Mouse (Mus musculus) midbrain, embryonic 13.5 days (tissue): ENCODE data around the gene Abcb6. TPM values are rescaled to one million over a fixed set of nuclear protein-coding genes. Genes with fewer than 3 reads are reported as not detected.

Source experiments
- ATAC-seq: fragments of 200-750 bp; cut with Nextera tagmentation; 2 replicates; pipeline ENCODE4 v1.8.0; 2017; ENCODE audit warnings: mild to moderate bottlenecking, moderate TSS enrichment, moderate library complexity
- H3K27ac ChIP-seq: fragments of 300-500 bp; sonication (generic); 2 replicates; pipeline ENCODE4 v1.5.1; 2015; ENCODE audit warnings: inconsistent platforms, mild to moderate bottlenecking, moderate library complexity
- H3K27me3 ChIP-seq: fragments of 300-500 bp; sonication (generic); 2 replicates; pipeline ENCODE4 v1.6.1; 2015; ENCODE audit warnings: mild to moderate bottlenecking, inconsistent platforms
- H3K36me3 ChIP-seq: fragments of 300-500 bp; sonication (generic); 2 replicates; pipeline ENCODE4 v1.6.1; 2015; ENCODE audit warnings: mild to moderate bottlenecking, inconsistent platforms
- H3K4me1 ChIP-seq: fragments of 300-500 bp; sonication (generic); replicated peaks from 2 replicates; pipeline ENCODE4 v1.6.1; 2015; ENCODE audit warnings: inconsistent platforms
- H3K4me2 ChIP-seq: fragments of 300-500 bp; sonication (generic); replicated peaks from 2 replicates; pipeline ENCODE4 v1.6.1; 2015; ENCODE audit warnings: moderate library complexity, mild to moderate bottlenecking, inconsistent platforms
- H3K4me3 ChIP-seq: fragments of 300-500 bp; sonication (generic); replicated peaks from 2 replicates; pipeline ENCODE4 v1.5.1; 2015; ENCODE audit warnings: mild to moderate bottlenecking, inconsistent platforms
- H3K9ac ChIP-seq: fragments of 300-500 bp; sonication (generic); replicated peaks from 2 replicates; pipeline ENCODE4 v1.6.1; 2015; ENCODE audit warnings: mild to moderate bottlenecking, inconsistent platforms
- H3K9me3 ChIP-seq: fragments of 300-500 bp; sonication (generic); 2 replicates; pipeline ENCODE4 v1.6.1; 2016; ENCODE audit warnings: mild to moderate bottlenecking, inconsistent platforms
- WGBS: fragments of 180-500 bp; shearing (Covaris S2); methylation state at CpG from one replicate; pipeline ENCODE4 v1.1.7; 2015; 5-methylcytosine and 5-hydroxymethylcytosine counted together
- polyA plus RNA-seq: library from polyadenylated mRNA; unstranded; fragments of >200 nt; fragmentation: Nextera tagmentation; extraction: Ambion mirVana; gene quantifications from 2 replicates; pipeline ENCODE4 v1.2.1, GENCODE M21; 2015

The Abcb6 gene
- 37.8 and 38.3 TPM in 2 replicates for polyA plus RNA-seq

- under 1% methylated on average over 31 of the region's 31 CpGs for WGBS
- no peaks in the 10 kb centered on the region for H3K27me3 ChIP-seq
- peaks cover 25% of the 10 kb centered on the region for H3K4me1 ChIP-seq
- H3K4me3 ChIP-seq = peak within 1 kb of the TSS; percentile 62
- no peaks in the 10 kb centered on the region for H3K9me3 ChIP-seq
- peak within 1 kb of the TSS; percentile 81 for H3K9ac ChIP-seq
- peak; percentile 94 for ATAC-seq
- peaks cover 68% of the 10 kb centered on the region for H3K36me3 ChIP-seq
- H3K27ac ChIP-seq = peak within 1 kb of the TSS; percentile 65
- peak within 1 kb of the TSS; percentile 100 for H3K4me2 ChIP-seq
Observed at GRCm38 (mm10) chr1:75180105-75180590, at the start of gene Abcb6. Abcb6 (minus strand) TSS chr1:75180392.

- Histone ChIP-seq H3K36me3 (no peaks in the 10 kb centered on the region), H3K4me3 (no peak overlapping the region), H3K27ac (no peak overlapping the region), H3K9ac (no peak overlapping the region), H3K4me1 (no peaks in the 10 kb centered on the region), H3K4me2 (no peak overlapping the region), H3K9me3 (no peaks in the 10 kb centered on the region), H3K27me3 (peaks cover 15% of the 10 kb centered on the region; the same call in 1 of the 2 replicates)
- 74% methylated on average over 4 of the region's 4 CpGs for WGBS
- ATAC-seq = no peak
Observed at GRCm38 (mm10) chr1:75229158-75229557, 49.0 kb upstream of the Abcb6 start.

- no peaks in the 10 kb centered on the region for H3K4me1 ChIP-seq
Observed at GRCm38 (mm10) chr1:75227653-75228052, 47.5 kb upstream of the Abcb6 start.

GRCm38 (mm10) chr1:75226138-75226537, 45.9 kb upstream of the Abcb6 start:
- no peaks in the 10 kb centered on the region for H3K9me3 ChIP-seq
- 76% methylated on average over 2 of the region's 2 CpGs for WGBS

More at GRCm38 (mm10) chr1:75227653-75228052, 47.5 kb upstream of the Abcb6 start:
- 71% methylated on average over 1 of the region's 1 CpGs for WGBS
- Histone ChIP-seq H3K36me3 (no peaks in the 10 kb centered on the region), H3K27me3 (peaks cover 22% of the 10 kb centered on the region; the same call in 1 of the 2 replicates), H3K9me3 (no peaks in the 10 kb centered on the region), H3K27ac (no peak overlapping the region), H3K9ac (no peak overlapping the region), H3K4me3 (no peak overlapping the region), H3K4me2 (no peak overlapping the region)
- no peak for ATAC-seq

GRCm38 (mm10) chr1:75225473-75225872, 45.3 kb upstream of the Abcb6 start:
- 69% methylated on average over 3 of the region's 3 CpGs for WGBS
- ATAC-seq = no peak
- Histone ChIP-seq H3K9ac (no peak overlapping the region), H3K4me2 (no peak overlapping the region), H3K27ac (no peak overlapping the region), H3K4me1 (no peaks in the 10 kb centered on the region), H3K36me3 (no peaks in the 10 kb centered on the region), H3K27me3 (peaks cover 38% of the 10 kb centered on the region), H3K4me3 (no peak overlapping the region), H3K9me3 (no peaks in the 10 kb centered on the region)

More at GRCm38 (mm10) chr1:75226138-75226537, 45.9 kb upstream of the Abcb6 start:
- H3K9ac ChIP-seq = no peak overlapping the region
- no peak overlapping the region for H3K4me3 ChIP-seq
- no peak overlapping the region for H3K4me2 ChIP-seq
- no peaks in the 10 kb centered on the region for H3K4me1 ChIP-seq
- ATAC-seq = no peak
- peaks cover 31% of the 10 kb centered on the region for H3K27me3 ChIP-seq
- no peak overlapping the region for H3K27ac ChIP-seq
- H3K36me3 ChIP-seq = no peaks in the 10 kb centered on the region

GRCm38 (mm10) chr1:75223532-75223931, 43.3 kb upstream of the Abcb6 start:
- no peak for ATAC-seq
- WGBS = 77% methylated on average over 6 of the region's 6 CpGs
- no peak overlapping the region for H3K4me3 ChIP-seq
- no peaks in the 10 kb centered on the region for H3K36me3 ChIP-seq
- no peak overlapping the region for H3K9ac ChIP-seq
- no peaks in the 10 kb centered on the region for H3K9me3 ChIP-seq
- peaks cover 51% of the 10 kb centered on the region for H3K27me3 ChIP-seq
- peaks cover 13% of the 10 kb centered on the region for H3K4me1 ChIP-seq
- no peak overlapping the region for H3K27ac ChIP-seq
- no peak overlapping the region for H3K4me2 ChIP-seq

GRCm38 (mm10) chr1:75222926-75223325, 42.7 kb upstream of the Abcb6 start:
- H3K9me3 ChIP-seq = no peaks in the 10 kb centered on the region
- H3K4me3 ChIP-seq = no peak overlapping the region
- H3K27me3 ChIP-seq = peaks cover 57% of the 10 kb centered on the region
- 83% methylated on average over 6 of the region's 6 CpGs for WGBS
- no peaks in the 10 kb centered on the region for H3K36me3 ChIP-seq
- no peak for ATAC-seq
- no peak overlapping the region for H3K4me2 ChIP-seq
- H3K4me1 ChIP-seq = peaks cover 19% of the 10 kb centered on the region
- H3K27ac ChIP-seq = no peak overlapping the region
- no peak overlapping the region for H3K9ac ChIP-seq

GRCm38 (mm10) chr1:75221538-75221937, 41.3 kb upstream of the Abcb6 start:
- H3K4me3 ChIP-seq = no peak overlapping the region
- H3K4me1 ChIP-seq = peaks cover 19% of the 10 kb centered on the region
- ATAC-seq = no peak
- H3K9ac ChIP-seq = no peak overlapping the region
- H3K9me3 ChIP-seq = no peaks in the 10 kb centered on the region
- H3K27me3 ChIP-seq = peaks cover 71% of the 10 kb centered on the region
- no peaks in the 10 kb centered on the region for H3K36me3 ChIP-seq
- 82% methylated on average over 3 of the region's 3 CpGs for WGBS
- H3K4me2 ChIP-seq = no peak overlapping the region
- H3K27ac ChIP-seq = no peak overlapping the region

GRCm38 (mm10) chr1:75219531-75219930, 39.3 kb upstream of the Abcb6 start, which contains the start of gene Tuba4a:
Tuba4a (minus strand) TSS chr1:75219865.
- Histone ChIP-seq H3K9me3 (no peaks in the 10 kb centered on the region), H3K9ac (peak within 1 kb of the TSS; percentile 68), H3K27ac (no peak within 1 kb of the TSS), H3K36me3 (peaks cover 15% of the 10 kb centered on the region), H3K4me3 (peak within 1 kb of the TSS; percentile 56), H3K27me3 (peaks cover 78% of the 10 kb centered on the region), H3K4me1 (peaks cover 21% of the 10 kb centered on the region), H3K4me2 (peak within 1 kb of the TSS; percentile 95)
- ATAC-seq = peak; percentile 73
- WGBS = under 1% methylated on average over 34 of the region's 34 CpGs

GRCm38 (mm10) chr1:75219078-75219477, 38.9 kb upstream of the Abcb6 start:
- Histone ChIP-seq H3K4me2 (peak overlapping the region; percentile 95), H3K4me3 (peak overlapping the region; percentile 56), H3K36me3 (peaks cover 20% of the 10 kb centered on the region), H3K4me1 (peaks cover 24% of the 10 kb centered on the region), H3K27ac (no peak overlapping the region), H3K9ac (peak overlapping the region; percentile 68), H3K27me3 (peaks cover 78% of the 10 kb centered on the region), H3K9me3 (no peaks in the 10 kb centered on the region)
- under 1% methylated on average over 24 of the region's 24 CpGs for WGBS
- peak; percentile 90 for ATAC-seq

GRCm38 (mm10) chr1:75218227-75219001, 38.2 kb upstream of the Abcb6 start:
- Histone ChIP-seq H3K4me2 (peak overlapping the region; percentile 95), H3K36me3 (peaks cover 27% of the 10 kb centered on the region), H3K4me1 (peaks cover 25% of the 10 kb centered on the region), H3K27ac (no peak overlapping the region), H3K9me3 (no peaks in the 10 kb centered on the region), H3K27me3 (peaks cover 78% of the 10 kb centered on the region), H3K9ac (peak overlapping the region; percentile 68), H3K4me3 (peak overlapping the region; percentile 56)
- 3% methylated on average over 38 of the region's 38 CpGs for WGBS
- peak; percentile 77 for ATAC-seq

GRCm38 (mm10) chr1:75217893-75218226, 37.7 kb upstream of the Abcb6 start:
- WGBS = 7% methylated on average over 6 of the region's 6 CpGs
- no peak for ATAC-seq
- Histone ChIP-seq H3K9ac (0 out of 2 replicates have a peak overlapping the region, but pooled peaks have one; percentile 68), H3K9me3 (no peaks in the 10 kb centered on the region), H3K4me3 (peak overlapping the region; percentile 56; the same call in 1 of the 2 replicates), H3K27ac (no peak overlapping the region), H3K4me1 (peaks cover 30% of the 10 kb centered on the region), H3K4me2 (peak overlapping the region; percentile 95; the same call in 1 of the 2 replicates), H3K36me3 (peaks cover 32% of the 10 kb centered on the region), H3K27me3 (peaks cover 73% of the 10 kb centered on the region)
